Mouse (Mus musculus): Measurements from ENCODE around the gene Ugt1a9.

GRCm38 (mm10) chr1:88186325-88186935, 115.8 kb downstream of the Ugt1a9 start:
- TF ChIP-seq GATA1 (IDR thresholded peaks at IDR 0.05; ENCODE audit: borderline replicate concordance, low read length) (no peak), FLI1 (IDR thresholded peaks at IDR 0.05; ENCODE audit: low read length) (no peak)
